7 mouse cellular contexts compared by ENCODE assay signal in genomic region chr5:49090122-49090680, GRCm38 (mm10).
A peak's percentile ranks its signal among the peaks of the same experiment; 100 is the strongest.
DNase-seq lines count a peak whose midpoint lies in the region; ATAC-seq lines count a peak whose summit lies in the region.

No protein-coding gene starts in this region.

- no peaks in the 10 kb centered on the region for H3K9me3 ChIP-seq in hindbrain, embryonic 16.5 days (ENCODE audit: control insufficient read depth, low read length)

- no peaks in the 10 kb centered on the region for H3K36me3 ChIP-seq in hindbrain, embryonic 16.5 days (ENCODE audit: control insufficient read depth, insufficient read depth, low read length)

- no peak overlapping the region for H3K4me3 ChIP-seq in hindbrain, embryonic 16.5 days (ENCODE audit: low read length)

- WGBS in hindbrain, embryonic 16.5 days = 6% methylated on average over 6 of the region's 6 CpGs

- peak; percentile 82 for ATAC-seq in hindbrain, embryonic 16.5 days

- H3K9ac ChIP-seq in hindbrain, embryonic 16.5 days (ENCODE audit: low read depth, low read length) = no peak overlapping the region

- no peaks in the 10 kb centered on the region for H3K4me1 ChIP-seq in hindbrain, embryonic 16.5 days (ENCODE audit: control insufficient read depth, insufficient read depth, low read depth, low read length)

- no peaks in the 10 kb centered on the region for H3K27me3 ChIP-seq in hindbrain, embryonic 16.5 days (replicated peaks; ENCODE audit: control insufficient read depth, insufficient read depth, low read length)

- DNase-seq in ZHBTc4 (ENCODE audit: low read depth, low spot score) = peak; percentile 78
- peak; percentile 90 for DNase-seq in cerebellum, adult 8-10 months
- DNase-seq in frontal cortex, adult 2 months (ENCODE audit: extremely low spot score in 1 of 2, low spot score in 1 of 2) = peak; percentile 85 to 98
- peak; percentile 86 to 99 for DNase-seq in layer of hippocampus, postnatal 25 days (ENCODE audit: extremely low spot score in 1 of 2, low spot score in 1 of 2)
- peak; percentile 36 to 65 for DNase-seq in lung, postnatal 4 days
- DNase-seq in right cerebral cortex, postnatal 25 days = peak; percentile 87

- peak overlapping the region; percentile 47 for H3K4me2 ChIP-seq in hindbrain, embryonic 16.5 days (ENCODE audit: low read length)

- no peak overlapping the region for H3K27ac ChIP-seq in hindbrain, embryonic 16.5 days (ENCODE audit: low read depth, low read length)
